Mouse (Mus musculus) urinary bladder, postnatal 36 days (tissue): ENCODE data around the gene Lor.

Experiments used
- DNase-seq, 2 experiments: peaks; one replicate each; pipeline ENCODE4 v3.0.0; 2022; ENCODE audit warnings: low spot score in 2 of 2, mixed read lengths in 1 of 2

The Lor gene

GRCm38 (mm10) chr3:92083042-92083441, at the start of gene Lor:
Lor (minus strand) TSS chr3:92083142.
- DNase-seq: no peak

- no peak for DNase-seq
These were observed 40.9 kb upstream of the Lor start, which contains the start of gene Prr9 for GRCm38 (mm10) chr3:92123847-92124246. Prr9 (minus strand) TSS chr3:92123947.

GRCm38 (mm10) chr3:92120902-92121301, 38.0 kb upstream of the Lor start:
- DNase-seq: no peak

- peak in 1 of 2 experiments; percentile 19 for DNase-seq
These were observed 35.0 kb upstream of the Lor start for GRCm38 (mm10) chr3:92117930-92118329.

- DNase-seq: no peak
These were observed 28.6 kb upstream of the Lor start for GRCm38 (mm10) chr3:92111526-92111925.

GRCm38 (mm10) chr3:92110790-92111189, 27.8 kb upstream of the Lor start:
- no peak for DNase-seq

GRCm38 (mm10) chr3:92106582-92106981, 23.6 kb upstream of the Lor start:
- no peak for DNase-seq

- DNase-seq: peak; percentile 3 to 7
These were observed 1.5 kb downstream of the Lor start for GRCm38 (mm10) chr3:92081285-92081931.

GRCm38 (mm10) chr3:92080462-92081284, 2.3 kb downstream of the Lor start:
- peak; percentile 41 to 59 for DNase-seq

- DNase-seq: no peak
These were observed 32.4 kb downstream of the Lor start for GRCm38 (mm10) chr3:92050382-92051054.

- no peak for DNase-seq
These were observed 49.0 kb downstream of the Lor start for GRCm38 (mm10) chr3:92033892-92034291.

GRCm38 (mm10) chr3:92033203-92033602, 49.7 kb downstream of the Lor start:
- DNase-seq: no peak
